Mouse (Mus musculus): ENCODE data around the gene Pknox2.

DNA sequence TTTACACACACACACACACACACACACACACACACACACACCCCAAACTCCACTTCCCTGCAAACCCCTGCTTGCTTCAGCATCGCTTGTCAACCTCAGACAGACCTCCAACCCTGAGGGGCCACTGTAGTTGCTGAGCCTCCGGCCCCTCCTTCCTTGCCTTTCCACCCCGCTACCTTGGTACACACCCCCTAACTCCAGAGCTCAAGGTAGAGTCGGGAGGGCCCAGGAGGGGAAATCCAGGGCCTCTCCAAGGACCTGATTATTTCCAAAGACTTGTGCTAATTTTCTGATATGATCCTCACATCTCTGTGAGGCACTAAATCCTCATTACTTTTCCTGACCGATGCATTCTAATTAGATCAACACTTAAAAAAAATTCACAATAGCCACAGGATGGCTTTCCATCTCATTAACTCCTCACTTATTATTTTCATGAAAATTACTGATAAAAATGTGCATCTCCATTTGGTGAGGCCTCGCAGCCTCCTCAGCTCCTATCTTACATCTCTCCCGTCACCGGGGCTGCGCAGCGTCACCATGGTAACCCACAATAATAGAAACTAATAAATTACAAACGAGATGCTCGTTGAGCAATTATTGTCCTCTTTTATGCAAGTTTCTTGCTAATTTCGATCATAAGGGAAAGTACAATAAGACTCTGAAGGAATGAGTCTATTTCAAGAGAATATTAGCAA is 225.3 kb downstream of the Pknox2 start:
- TF ChIP-seq POLR2A (IDR thresholded peaks at IDR 0.05; ENCODE audit: borderline replicate concordance, extremely low read depth, low read depth, low read length) (no peak), CTCF (IDR thresholded peaks at IDR 0.05; ENCODE audit: insufficient read depth, low read length) (no peak)

Data from lung, adult 2 months (tissue).